Mouse (Mus musculus): ENCODE results near the gene Sowaha.

- TF ChIP-seq CTCF (IDR thresholded peaks at IDR 0.05; ENCODE audit: extremely low read depth, insufficient read depth, low read length) (no peak), POLR2A (IDR thresholded peaks at IDR 0.05; ENCODE audit: extremely low read depth, insufficient read depth, low read length) (no peak)
Observed at GRCm38 (mm10) chr11:53427993-53428715, 51.9 kb downstream of the Sowaha start.
